Mouse (Mus musculus): ENCODE results near the gene Ophn1.

GRCm38 (mm10) chrX:98751279-98751817, 139.5 kb downstream of the Ophn1 start:
- TF ChIP-seq CTCF (IDR thresholded peaks at IDR 0.05; ENCODE audit: low read depth): no peak
- TF ChIP-seq EP300 (IDR thresholded peaks at IDR 0.05; ENCODE audit: low read depth): no peak

Data from liver, postnatal 0 days (tissue).